Mouse (Mus musculus): ENCODE measurements around the gene Spty2d1. TPM values are rescaled to one million over a fixed set of nuclear protein-coding genes. Genes with fewer than 3 reads are reported as not detected.

Spty2d1 gene
- total and polyA plus RNA-seq, 2 experiments from 2014 or later = 7.7 to 8.7 TPM

DNA sequence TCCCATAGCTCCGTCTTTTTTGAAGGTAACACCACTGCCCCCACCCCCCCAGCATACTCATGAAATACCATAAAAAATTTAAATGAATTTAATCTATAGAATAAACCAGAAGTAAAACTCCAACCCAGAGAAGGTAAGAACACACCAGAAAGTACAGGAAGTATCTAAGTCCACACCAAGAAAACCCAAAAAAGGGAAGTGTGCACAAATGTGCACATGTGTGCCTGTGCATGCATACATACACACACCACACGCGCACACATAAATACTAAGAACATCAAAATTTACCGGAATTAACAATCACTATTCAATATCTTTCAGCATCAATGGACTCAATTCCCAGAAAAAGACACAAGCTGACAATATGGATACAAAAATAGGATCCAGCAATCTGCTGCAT is 38.3 kb downstream of the Spty2d1 start:
- Histone ChIP-seq H3K27ac (ENCODE audit: low read depth) (no peak overlapping the region), H3K4me2 (ENCODE audit: low read depth, low read length) (no peak overlapping the region), H3K27me3 (ENCODE audit: control insufficient read depth, insufficient read depth, low read length) (no peaks in the 10 kb centered on the region), H3K9me3 (replicated peaks; ENCODE audit: control insufficient read depth, low read length) (no peaks in the 10 kb centered on the region), H3K4me1 (ENCODE audit: control insufficient read depth, insufficient read depth) (no peaks in the 10 kb centered on the region), H3K9ac (replicated peaks; ENCODE audit: low read depth, low read length) (no peak overlapping the region), H3K36me3 (replicated peaks; ENCODE audit: control insufficient read depth, insufficient read depth, low read length) (no peaks in the 10 kb centered on the region), H3K4me3 (ENCODE audit: low read depth, low read length) (no peak overlapping the region)
- ATAC-seq (ENCODE audit: insufficient read depth, low read depth) (no peak), DNase-seq (ENCODE audit: low spot score) (no peak)
- WGBS = 79% methylated on average over 4 of the region's 4 CpGs
- TF ChIP-seq EP300 (IDR thresholded peaks at IDR 0.05; ENCODE audit: low read depth) = no peak
- no peak for TF ChIP-seq CTCF (IDR thresholded peaks at IDR 0.05; ENCODE audit: low read depth)

DNA sequence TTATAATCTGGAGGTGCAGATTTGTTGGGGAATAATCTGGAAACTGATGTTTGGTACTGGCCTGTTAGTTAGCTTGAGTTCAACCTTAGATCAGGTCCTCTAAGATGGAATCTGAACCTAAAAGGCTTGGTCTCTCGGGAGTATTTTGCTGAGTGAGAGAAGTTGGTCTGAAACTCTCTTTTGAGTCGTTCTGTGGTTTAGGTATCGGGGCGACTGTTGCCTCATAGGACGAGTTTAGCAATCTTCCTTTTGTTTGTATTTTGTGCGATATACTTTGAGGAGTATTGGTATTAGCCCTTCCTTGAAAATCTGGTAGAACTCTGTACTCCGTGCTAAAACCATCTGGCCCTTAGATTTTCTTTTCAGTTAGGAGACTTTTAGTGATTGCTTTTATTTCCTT is 44.1 kb downstream of the Spty2d1 start:
- Histone ChIP-seq H3K4me3 (ENCODE audit: low read depth, low read length) (no peak overlapping the region), H3K27ac (ENCODE audit: low read depth) (no peak overlapping the region), H3K27me3 (ENCODE audit: control insufficient read depth, insufficient read depth, low read length) (no peaks in the 10 kb centered on the region), H3K4me1 (ENCODE audit: control insufficient read depth, insufficient read depth) (no peaks in the 10 kb centered on the region; the same call in 1 of the 2 replicates), H3K36me3 (replicated peaks; ENCODE audit: control insufficient read depth, insufficient read depth, low read length) (no peaks in the 10 kb centered on the region), H3K9ac (replicated peaks; ENCODE audit: low read depth, low read length) (no peak overlapping the region), H3K4me2 (ENCODE audit: low read depth, low read length) (no peak overlapping the region), H3K9me3 (replicated peaks; ENCODE audit: control insufficient read depth, low read length) (no peaks in the 10 kb centered on the region)
- DNase-seq (ENCODE audit: low spot score) (no peak), ATAC-seq (ENCODE audit: insufficient read depth, low read depth) (no peak)
- TF ChIP-seq CTCF (IDR thresholded peaks at IDR 0.05; ENCODE audit: low read depth) (no peak), EP300 (IDR thresholded peaks at IDR 0.05; ENCODE audit: low read depth) (no peak)
- 68% methylated on average over 7 of the region's 7 CpGs for whole genome bisulfite sequencing

DNA sequence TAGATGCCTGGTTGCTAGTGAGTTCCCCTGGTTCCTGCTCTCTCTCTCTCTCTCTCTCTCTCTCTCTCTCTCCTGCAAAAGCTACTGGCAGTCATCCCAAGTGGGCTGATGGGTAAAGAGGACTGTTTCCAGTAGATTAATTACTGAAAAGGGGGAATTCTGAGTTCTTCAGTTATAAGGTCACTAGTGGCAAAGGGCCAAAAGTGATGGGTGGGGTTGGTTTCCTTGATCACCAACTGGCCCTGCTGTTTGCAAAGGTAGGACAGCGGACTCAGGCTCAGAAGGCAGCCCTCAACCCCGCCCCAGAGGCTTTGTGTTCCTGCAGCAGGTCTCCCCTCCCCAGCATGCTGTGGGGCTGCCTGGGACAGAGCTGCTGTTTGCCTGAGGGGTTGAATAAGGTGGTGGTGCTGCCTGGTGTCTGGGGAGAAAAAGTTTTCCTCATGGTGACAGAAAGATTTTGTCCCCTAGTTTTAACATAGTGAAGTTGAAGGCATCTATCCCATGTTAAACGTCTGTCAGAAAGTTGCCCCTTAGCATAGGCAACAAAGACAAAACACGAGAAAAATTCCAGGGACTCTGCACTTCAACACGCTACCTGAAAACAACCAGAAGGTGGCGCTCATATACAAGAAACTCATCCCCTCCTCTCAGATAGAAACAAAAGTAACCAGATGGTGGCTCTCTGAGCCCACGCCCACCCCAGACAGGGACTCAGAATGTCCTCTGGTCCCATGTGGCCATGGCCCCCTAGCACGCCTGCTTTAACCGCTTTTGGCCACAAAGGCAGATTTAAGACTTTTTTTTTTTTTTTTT is 45.2 kb downstream of the Spty2d1 start:
- Histone ChIP-seq H3K4me3 (ENCODE audit: low read depth, low read length) (no peak overlapping the region), H3K27ac (ENCODE audit: low read depth) (peak overlapping the region; percentile 64), H3K4me1 (ENCODE audit: control insufficient read depth, insufficient read depth) (no peaks in the 10 kb centered on the region; the same call in 1 of the 2 replicates), H3K9me3 (replicated peaks; ENCODE audit: control insufficient read depth, low read length) (no peaks in the 10 kb centered on the region), H3K4me2 (ENCODE audit: low read depth, low read length) (peak overlapping the region; percentile 35), H3K9ac (replicated peaks; ENCODE audit: low read depth, low read length) (peak overlapping the region; percentile 28), H3K27me3 (ENCODE audit: control insufficient read depth, insufficient read depth, low read length) (no peaks in the 10 kb centered on the region), H3K36me3 (replicated peaks; ENCODE audit: control insufficient read depth, insufficient read depth, low read length) (no peaks in the 10 kb centered on the region)
- ATAC-seq (ENCODE audit: insufficient read depth, low read depth) = peak; percentile 76
- peak; percentile 89 for DNase-seq (ENCODE audit: low spot score)
- no peak for TF ChIP-seq EP300 (IDR thresholded peaks at IDR 0.05; ENCODE audit: low read depth)
- peak; percentile 89 for TF ChIP-seq CTCF (IDR thresholded peaks at IDR 0.05; ENCODE audit: low read depth)
- 0% methylated on average over 9 of the region's 9 CpGs for WGBS

DNA sequence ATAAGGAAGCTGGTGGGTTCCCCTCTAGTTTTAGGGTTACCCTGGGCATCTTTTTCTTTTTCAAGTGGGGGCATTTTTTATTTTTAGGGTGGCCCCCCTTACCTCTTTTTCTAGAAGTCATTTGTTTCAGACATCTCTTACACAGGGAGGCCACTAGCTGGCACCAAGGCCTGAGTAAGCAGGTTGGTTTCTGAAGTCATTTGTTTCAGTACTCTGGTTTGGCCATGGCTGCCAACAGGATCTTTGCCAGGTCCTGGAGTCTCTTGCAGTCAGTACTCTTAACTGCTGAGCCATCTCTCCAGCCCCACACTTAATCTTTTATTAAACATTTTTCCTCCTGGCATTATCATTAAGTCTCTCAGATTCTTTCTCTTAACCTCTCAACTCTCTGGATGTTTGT is 46.1 kb downstream of the Spty2d1 start:
- H3K36me3 ChIP-seq (replicated peaks; ENCODE audit: control insufficient read depth, insufficient read depth, low read length) = no peaks in the 10 kb centered on the region
- H3K4me2 ChIP-seq (ENCODE audit: low read depth, low read length) = no peak overlapping the region
- ATAC-seq (ENCODE audit: insufficient read depth, low read depth) (no peak), DNase-seq (ENCODE audit: low spot score) (no peak)
- H3K9ac ChIP-seq (replicated peaks; ENCODE audit: low read depth, low read length) = no peak overlapping the region
- no peaks in the 10 kb centered on the region for H3K9me3 ChIP-seq (replicated peaks; ENCODE audit: control insufficient read depth, low read length)
- no peaks in the 10 kb centered on the region for H3K27me3 ChIP-seq (ENCODE audit: control insufficient read depth, insufficient read depth, low read length)
- TF ChIP-seq CTCF (IDR thresholded peaks at IDR 0.05; ENCODE audit: low read depth) = no peak
- TF ChIP-seq EP300 (IDR thresholded peaks at IDR 0.05; ENCODE audit: low read depth) = no peak
- no peak overlapping the region for H3K4me3 ChIP-seq (ENCODE audit: low read depth, low read length)
- H3K4me1 ChIP-seq (ENCODE audit: control insufficient read depth, insufficient read depth) = no peaks in the 10 kb centered on the region; the same call in 1 of the 2 replicates
- peak overlapping the region; percentile 64; the same call in 1 of the 2 replicates for H3K27ac ChIP-seq (ENCODE audit: low read depth)

DNA sequence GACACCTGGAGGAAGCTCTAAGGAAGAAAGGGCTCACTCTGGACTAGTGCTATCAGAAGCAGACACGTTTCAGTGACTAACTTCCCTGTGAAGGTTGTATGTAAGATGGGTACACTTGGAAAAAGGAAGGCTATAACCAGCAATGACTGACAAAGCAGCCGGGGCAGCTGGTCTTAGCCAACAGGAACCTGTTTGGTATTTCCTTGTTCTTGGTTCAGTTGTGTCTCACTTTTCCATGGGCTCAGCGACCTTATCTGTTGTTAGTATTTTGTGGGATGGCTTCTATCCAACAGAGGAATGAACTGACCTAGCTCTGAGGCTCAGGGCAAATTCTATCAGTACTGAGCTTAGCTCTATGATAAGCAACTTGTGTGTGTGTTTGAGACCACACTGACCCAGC is 47.2 kb downstream of the Spty2d1 start:
- 21% methylated on average over 3 of the region's 3 CpGs for WGBS
- DNase-seq (ENCODE audit: low spot score) = no peak

More for the DNA sequence above, 47.2 kb downstream of the Spty2d1 start:
- Histone ChIP-seq H3K27me3 (ENCODE audit: control insufficient read depth, insufficient read depth, low read length) (no peaks in the 10 kb centered on the region), H3K4me3 (ENCODE audit: low read depth, low read length) (no peak overlapping the region), H3K9ac (replicated peaks; ENCODE audit: low read depth, low read length) (no peak overlapping the region), H3K4me1 (ENCODE audit: control insufficient read depth, insufficient read depth) (no peaks in the 10 kb centered on the region; the same call in 1 of the 2 replicates), H3K36me3 (replicated peaks; ENCODE audit: control insufficient read depth, insufficient read depth, low read length) (no peaks in the 10 kb centered on the region), H3K9me3 (replicated peaks; ENCODE audit: control insufficient read depth, low read length) (no peaks in the 10 kb centered on the region), H3K4me2 (ENCODE audit: low read depth, low read length) (no peak overlapping the region), H3K27ac (ENCODE audit: low read depth) (0 out of 2 replicates have a peak overlapping the region, but pooled peaks have one; percentile 18)
- no peak for TF ChIP-seq CTCF (IDR thresholded peaks at IDR 0.05; ENCODE audit: low read depth)
- no peak for TF ChIP-seq EP300 (IDR thresholded peaks at IDR 0.05; ENCODE audit: low read depth)
- no peak for ATAC-seq (ENCODE audit: insufficient read depth, low read depth)
